Mouse (Mus musculus): ENCODE measurements around the gene Micu1. TPM values are rescaled to one million over a fixed set of nuclear protein-coding genes. Genes with fewer than 3 reads are reported as not detected.

Gene Micu1
- polyA plus RNA-seq, 1 experiment from 2014 or later: 65.0 TPM

DNA sequence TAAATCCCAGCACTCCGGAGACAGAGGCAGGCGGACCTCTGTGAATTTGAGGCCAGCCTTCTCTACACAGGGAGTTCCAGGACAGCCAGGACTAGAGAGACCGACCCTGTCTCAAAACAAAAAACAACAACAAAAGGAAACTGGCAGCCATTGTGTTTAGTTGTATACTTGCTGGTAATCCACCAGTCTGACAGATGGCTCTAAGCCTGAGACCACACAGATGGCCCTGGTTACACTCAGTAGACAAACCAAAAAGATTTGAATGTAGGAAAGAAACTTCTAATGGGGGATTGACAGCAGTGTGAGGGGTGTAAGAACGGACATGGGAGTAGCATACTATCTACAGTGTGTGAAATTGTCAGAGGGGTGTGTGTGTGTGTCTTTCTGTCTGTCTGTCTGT lies 27.6 kb downstream of the Micu1 start:
- Histone ChIP-seq H3K4me3 (ENCODE audit: low read depth, low read length) (no peak overlapping the region), H3K27me3 (ENCODE audit: control insufficient read depth, insufficient read depth, low read length) (no peaks in the 10 kb centered on the region), H3K27ac (ENCODE audit: low read depth, low read length) (no peak overlapping the region), H3K4me1 (replicated peaks; ENCODE audit: control insufficient read depth, insufficient read depth, low read length) (no peaks in the 10 kb centered on the region; the same call in 1 of the 2 replicates), H3K9ac (ENCODE audit: low read length) (no peak overlapping the region), H3K4me2 (ENCODE audit: low read depth, low read length, severe bottlenecking) (no peak overlapping the region), H3K9me3 (ENCODE audit: control insufficient read depth, low read length) (no peaks in the 10 kb centered on the region), H3K36me3 (ENCODE audit: control insufficient read depth, insufficient read depth, low read length) (no peaks in the 10 kb centered on the region; the same call in 1 of the 2 replicates)
- 51% methylated on average over 4 of the region's 4 CpGs for WGBS
- ATAC-seq (replicated peaks; ENCODE audit: low FRiP score) (no peak), DNase-seq (ENCODE audit: low spot score) (no peak)

DNA sequence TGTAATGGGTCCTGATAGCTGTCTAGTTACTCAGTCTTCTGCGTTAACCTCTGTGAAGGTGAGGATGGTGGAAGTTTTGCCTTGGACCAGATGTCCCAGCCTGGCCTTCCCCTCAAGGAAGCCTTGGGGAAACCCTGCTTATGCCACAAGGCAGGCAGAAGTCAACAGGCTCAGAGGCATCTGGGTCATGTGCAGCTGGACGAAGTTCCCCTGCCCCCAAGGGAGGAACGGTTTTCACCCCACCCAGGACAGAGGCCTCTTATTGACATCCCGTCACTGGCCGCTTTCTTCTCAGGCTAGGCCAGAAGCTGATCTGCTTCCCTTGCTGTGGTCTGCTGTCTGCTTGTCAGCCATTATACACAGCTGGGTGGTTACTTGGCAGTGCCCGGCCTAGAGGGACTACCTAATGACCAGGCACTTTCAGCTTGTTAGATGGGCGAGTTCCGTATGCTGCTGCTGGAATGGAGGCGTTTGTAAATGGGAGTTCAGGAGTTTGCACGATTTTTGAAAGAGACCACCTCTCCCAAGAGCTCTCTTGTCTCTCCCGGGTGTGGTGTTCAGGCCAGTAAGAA lies 33.8 kb downstream of the Micu1 start:
- H3K9me3 ChIP-seq (ENCODE audit: control insufficient read depth, low read length): no peaks in the 10 kb centered on the region
- H3K4me1 ChIP-seq (replicated peaks; ENCODE audit: control insufficient read depth, insufficient read depth, low read length): no peaks in the 10 kb centered on the region
- H3K4me3 ChIP-seq (ENCODE audit: low read depth, low read length): no peak overlapping the region
- no peak overlapping the region for H3K27ac ChIP-seq (ENCODE audit: low read depth, low read length)
- no peaks in the 10 kb centered on the region; the same call in 1 of the 2 replicates for H3K36me3 ChIP-seq (ENCODE audit: control insufficient read depth, insufficient read depth, low read length)
- ATAC-seq (replicated peaks; ENCODE audit: low FRiP score): no peak
- WGBS: 82% methylated on average over 11 of the region's 11 CpGs
- DNase-seq (ENCODE audit: low spot score): no peak
- no peak overlapping the region for H3K9ac ChIP-seq (ENCODE audit: low read length)
- H3K27me3 ChIP-seq (ENCODE audit: control insufficient read depth, insufficient read depth, low read length): no peaks in the 10 kb centered on the region
- no peak overlapping the region for H3K4me2 ChIP-seq (ENCODE audit: low read depth, low read length, severe bottlenecking)

DNA sequence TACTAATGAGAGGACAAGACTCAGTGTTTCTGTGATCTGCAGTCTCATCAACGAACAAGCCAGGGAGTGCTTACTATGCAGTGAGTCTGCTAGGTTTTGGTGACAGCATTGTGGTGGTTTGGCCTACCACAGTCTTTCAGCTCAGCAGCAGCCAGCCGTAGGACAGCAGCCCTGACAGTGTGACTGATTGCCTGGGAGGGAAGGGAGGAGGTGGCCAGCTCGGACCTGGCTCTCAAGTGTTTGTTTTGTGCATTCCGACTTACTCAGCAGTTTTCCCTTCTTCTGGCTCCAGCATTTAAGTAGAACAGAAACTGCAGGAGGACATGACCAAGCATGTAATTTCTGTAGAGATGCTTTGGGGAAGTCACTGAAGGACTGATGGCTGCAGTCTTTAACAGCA lies 39.2 kb downstream of the Micu1 start:
- no peaks in the 10 kb centered on the region; the same call in 1 of the 2 replicates for H3K36me3 ChIP-seq (ENCODE audit: control insufficient read depth, insufficient read depth, low read length)
- H3K9ac ChIP-seq (ENCODE audit: low read length): no peak overlapping the region
- H3K4me2 ChIP-seq (ENCODE audit: low read depth, low read length, severe bottlenecking): no peak overlapping the region
- no peaks in the 10 kb centered on the region for H3K27me3 ChIP-seq (ENCODE audit: control insufficient read depth, insufficient read depth, low read length)
- no peak overlapping the region for H3K4me3 ChIP-seq (ENCODE audit: low read depth, low read length)
- 82% methylated on average over 4 of the region's 4 CpGs for WGBS
- no peak overlapping the region for H3K27ac ChIP-seq (ENCODE audit: low read depth, low read length)
- 0 out of 2 replicates have a peak, but pooled peaks cover 3% of the 10 kb centered on the region for H3K4me1 ChIP-seq (replicated peaks; ENCODE audit: control insufficient read depth, insufficient read depth, low read length)
- DNase-seq (ENCODE audit: low spot score) (no peak), ATAC-seq (replicated peaks; ENCODE audit: low FRiP score) (no peak)
- no peaks in the 10 kb centered on the region for H3K9me3 ChIP-seq (ENCODE audit: control insufficient read depth, low read length)

DNA sequence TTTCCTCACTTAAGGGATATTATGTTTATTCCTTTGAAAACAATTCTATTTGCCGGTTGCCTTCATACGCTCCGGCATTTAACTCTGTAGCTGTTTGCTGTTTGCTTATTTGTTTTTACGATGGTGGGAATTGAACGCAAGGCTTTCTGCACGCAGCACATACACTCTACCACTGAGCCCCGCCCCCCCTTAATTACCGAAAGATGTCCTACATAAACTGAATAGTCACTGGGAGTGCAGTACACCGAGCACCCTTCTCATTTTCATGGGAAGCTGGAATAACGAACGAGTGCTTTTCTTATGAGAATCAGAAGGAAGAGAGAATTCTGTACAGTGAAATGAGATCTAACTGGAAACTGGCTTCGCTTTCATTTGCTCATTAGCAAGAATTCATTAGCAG lies 41.1 kb downstream of the Micu1 start:
- Histone ChIP-seq H3K9me3 (ENCODE audit: control insufficient read depth, low read length) (no peaks in the 10 kb centered on the region), H3K4me2 (ENCODE audit: low read depth, low read length, severe bottlenecking) (no peak overlapping the region), H3K4me1 (replicated peaks; ENCODE audit: control insufficient read depth, insufficient read depth, low read length) (0 out of 2 replicates have a peak, but pooled peaks cover 3% of the 10 kb centered on the region), H3K27me3 (ENCODE audit: control insufficient read depth, insufficient read depth, low read length) (no peaks in the 10 kb centered on the region), H3K36me3 (ENCODE audit: control insufficient read depth, insufficient read depth, low read length) (no peaks in the 10 kb centered on the region; the same call in 1 of the 2 replicates), H3K27ac (ENCODE audit: low read depth, low read length) (no peak overlapping the region), H3K9ac (ENCODE audit: low read length) (no peak overlapping the region), H3K4me3 (ENCODE audit: low read depth, low read length) (no peak overlapping the region)
- ATAC-seq (replicated peaks; ENCODE audit: low FRiP score): no peak
- DNase-seq (ENCODE audit: low spot score): no peak
- WGBS: 83% methylated on average over 12 of the region's 12 CpGs

DNA sequence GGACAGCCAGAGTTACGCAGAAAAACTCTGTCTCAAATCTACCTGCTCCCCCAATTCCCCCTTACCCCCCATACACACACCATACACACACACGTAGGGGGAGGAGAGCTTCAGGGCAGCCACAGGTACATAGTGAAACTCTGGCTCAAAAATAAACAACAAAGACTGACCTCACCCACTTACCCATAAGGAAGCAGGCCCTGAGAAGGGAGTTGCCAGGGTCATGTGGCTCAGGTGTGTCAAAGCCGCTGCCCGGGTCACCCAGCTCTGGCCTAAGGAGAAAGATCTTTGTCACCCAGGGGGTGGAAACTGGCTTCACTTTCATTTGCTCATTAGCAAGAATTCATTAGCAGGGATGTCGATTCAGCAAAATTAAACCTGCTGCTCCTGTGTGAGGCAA lies 41.7 kb downstream of the Micu1 start:
- no peak for ATAC-seq (replicated peaks; ENCODE audit: low FRiP score)
- no peaks in the 10 kb centered on the region; the same call in 1 of the 2 replicates for H3K36me3 ChIP-seq (ENCODE audit: control insufficient read depth, insufficient read depth, low read length)
- no peak overlapping the region for H3K4me2 ChIP-seq (ENCODE audit: low read depth, low read length, severe bottlenecking)
- 0 out of 2 replicates have a peak, but pooled peaks cover 3% of the 10 kb centered on the region for H3K4me1 ChIP-seq (replicated peaks; ENCODE audit: control insufficient read depth, insufficient read depth, low read length)
- no peaks in the 10 kb centered on the region for H3K9me3 ChIP-seq (ENCODE audit: control insufficient read depth, low read length)
- no peaks in the 10 kb centered on the region for H3K27me3 ChIP-seq (ENCODE audit: control insufficient read depth, insufficient read depth, low read length)
- H3K9ac ChIP-seq (ENCODE audit: low read length): no peak overlapping the region
- WGBS: 85% methylated on average over 5 of the region's 5 CpGs
- DNase-seq (ENCODE audit: low spot score): no peak
- no peak overlapping the region for H3K27ac ChIP-seq (ENCODE audit: low read depth, low read length)
- no peak overlapping the region for H3K4me3 ChIP-seq (ENCODE audit: low read depth, low read length)

DNA sequence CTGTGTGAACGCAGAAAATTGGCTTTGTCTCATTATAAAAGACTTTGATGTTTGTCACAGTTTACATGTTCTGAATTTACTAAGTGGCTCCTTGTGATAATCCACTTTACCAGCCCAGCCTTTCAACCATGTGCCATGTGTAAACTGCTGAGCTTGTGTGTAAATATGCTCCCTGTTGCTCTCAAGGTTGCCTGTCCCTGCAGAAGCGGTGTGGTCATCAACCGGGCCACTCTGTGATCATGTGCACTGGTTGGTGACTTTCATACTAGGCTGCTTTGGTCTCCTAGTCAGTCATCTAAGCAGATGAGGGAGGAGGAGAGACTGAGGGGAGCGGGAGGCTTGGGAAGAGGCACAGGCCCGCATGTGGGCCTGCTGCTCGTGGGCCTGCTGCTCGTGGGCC lies 45.1 kb downstream of the Micu1 start:
- H3K36me3 ChIP-seq (ENCODE audit: control insufficient read depth, insufficient read depth, low read length): no peaks in the 10 kb centered on the region; the same call in 1 of the 2 replicates
- WGBS: 86% methylated on average over 7 of the region's 7 CpGs
- H3K4me3 ChIP-seq (ENCODE audit: low read depth, low read length): no peak overlapping the region
- no peak overlapping the region for H3K4me2 ChIP-seq (ENCODE audit: low read depth, low read length, severe bottlenecking)
- ATAC-seq (replicated peaks; ENCODE audit: low FRiP score): no peak
- no peak overlapping the region for H3K9ac ChIP-seq (ENCODE audit: low read length)
- H3K4me1 ChIP-seq (replicated peaks; ENCODE audit: control insufficient read depth, insufficient read depth, low read length): 0 out of 2 replicates have a peak, but pooled peaks cover 3% of the 10 kb centered on the region
- no peaks in the 10 kb centered on the region for H3K9me3 ChIP-seq (ENCODE audit: control insufficient read depth, low read length)
- H3K27me3 ChIP-seq (ENCODE audit: control insufficient read depth, insufficient read depth, low read length): no peaks in the 10 kb centered on the region
- H3K27ac ChIP-seq (ENCODE audit: low read depth, low read length): no peak overlapping the region
- DNase-seq (ENCODE audit: low spot score): no peak

DNA sequence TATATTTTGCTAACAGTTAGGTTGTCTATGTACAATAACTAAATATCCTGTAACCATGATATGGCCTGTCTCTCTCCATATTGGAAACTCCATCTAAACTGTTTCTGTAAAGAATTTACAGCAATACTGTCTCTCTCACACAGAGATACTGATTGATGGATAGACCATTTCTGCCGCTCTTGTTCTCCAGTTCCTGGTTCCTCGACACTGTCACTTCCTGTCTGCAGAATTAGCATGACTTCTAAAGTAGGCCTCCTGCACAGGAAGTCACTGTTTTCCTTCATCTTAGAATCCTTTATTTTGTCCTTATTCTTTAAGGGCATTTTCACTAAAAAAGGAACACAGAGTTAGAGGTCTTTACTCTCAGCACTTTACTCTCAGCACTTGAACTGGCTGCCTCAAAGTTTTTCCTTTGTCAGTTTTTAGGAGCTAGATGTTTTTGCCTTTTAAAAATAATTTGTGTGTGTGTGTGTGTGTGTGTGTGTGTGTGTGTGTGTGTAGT lies 46.5 kb downstream of the Micu1 start:
- Histone ChIP-seq H3K4me1 (replicated peaks; ENCODE audit: control insufficient read depth, insufficient read depth, low read length) (0 out of 2 replicates have a peak, but pooled peaks cover 3% of the 10 kb centered on the region), H3K27ac (ENCODE audit: low read depth, low read length) (no peak overlapping the region), H3K9ac (ENCODE audit: low read length) (no peak overlapping the region), H3K9me3 (ENCODE audit: control insufficient read depth, low read length) (no peaks in the 10 kb centered on the region), H3K36me3 (ENCODE audit: control insufficient read depth, insufficient read depth, low read length) (no peaks in the 10 kb centered on the region; the same call in 1 of the 2 replicates), H3K27me3 (ENCODE audit: control insufficient read depth, insufficient read depth, low read length) (no peaks in the 10 kb centered on the region), H3K4me3 (ENCODE audit: low read depth, low read length) (no peak overlapping the region), H3K4me2 (ENCODE audit: low read depth, low read length, severe bottlenecking) (no peak overlapping the region)
- whole genome bisulfite sequencing: 80% methylated on average over 2 of the region's 2 CpGs
- ATAC-seq (replicated peaks; ENCODE audit: low FRiP score) (no peak), DNase-seq (ENCODE audit: low spot score) (no peak)

DNA sequence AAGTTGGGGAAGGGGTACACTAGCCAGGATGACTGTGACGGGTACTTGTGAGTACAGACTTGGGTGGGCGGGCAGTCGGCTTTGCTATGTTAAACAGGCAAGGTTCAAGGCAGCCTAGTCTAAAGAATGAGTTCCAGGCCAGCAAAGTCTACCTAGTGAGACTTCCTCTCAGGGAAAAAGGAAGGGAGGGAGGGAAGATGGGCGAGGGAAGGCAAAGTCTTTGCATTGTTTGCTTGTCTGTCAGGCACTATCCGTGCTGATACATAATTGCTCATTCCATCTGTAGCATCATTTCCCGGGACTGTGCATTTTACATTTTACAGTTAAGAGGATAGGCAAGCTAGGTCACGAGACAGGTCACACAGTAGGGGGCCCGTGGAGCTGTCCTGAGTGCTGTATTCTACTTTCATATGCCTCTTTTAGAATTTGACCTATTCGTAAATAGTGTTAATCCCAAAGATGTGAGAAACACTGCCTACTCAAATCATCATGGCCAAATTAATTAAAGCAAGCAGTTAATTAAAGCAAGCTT lies 51.3 kb downstream of the Micu1 start:
- H3K9me3 ChIP-seq (ENCODE audit: control insufficient read depth, low read length): no peaks in the 10 kb centered on the region
- no peaks in the 10 kb centered on the region for H3K27me3 ChIP-seq (ENCODE audit: control insufficient read depth, insufficient read depth, low read length)
- 73% methylated on average over 9 of the region's 9 CpGs for WGBS
- DNase-seq (ENCODE audit: low spot score) (no peak), ATAC-seq (replicated peaks; ENCODE audit: low FRiP score) (no peak)
- H3K36me3 ChIP-seq (ENCODE audit: control insufficient read depth, insufficient read depth, low read length): no peaks in the 10 kb centered on the region; the same call in 1 of the 2 replicates
- H3K27ac ChIP-seq (ENCODE audit: low read depth, low read length): no peak overlapping the region
- no peak overlapping the region for H3K4me2 ChIP-seq (ENCODE audit: low read depth, low read length, severe bottlenecking)
- H3K4me3 ChIP-seq (ENCODE audit: low read depth, low read length): no peak overlapping the region
- 0 out of 2 replicates have a peak, but pooled peaks cover 3% of the 10 kb centered on the region for H3K4me1 ChIP-seq (replicated peaks; ENCODE audit: control insufficient read depth, insufficient read depth, low read length)
- no peak overlapping the region for H3K9ac ChIP-seq (ENCODE audit: low read length)

Data from forebrain, embryonic 11.5 days (tissue).